Mouse (Mus musculus) bone marrow, adult 2 months (tissue): ENCODE data around the gene Gm13420.

Source experiments
- CTCF ChIP-seq: fragments of 200-500 bp; IDR thresholded peaks from 2 replicates; pipeline ENCODE4 v1.5.1; 2011; ENCODE audit warnings: low read length, control low read depth; ENCODE audit not compliant: control insufficient read depth, insufficient read depth
- POLR2A ChIP-seq: fragments of 200-500 bp; IDR thresholded peaks from 2 replicates; pipeline ENCODE4 v1.6.1; 2011; ENCODE audit warnings: low read depth, mild to moderate bottlenecking, control low read depth, low read length, borderline replicate concordance; ENCODE audit not compliant: control insufficient read depth

GRCm38 (mm10) chr2:29711038-29711437 is 40.4 kb downstream of the Gm13420 start:
- TF ChIP-seq CTCF (no peak), POLR2A (no peak)
